Mouse (Mus musculus) embryonic facial prominence, embryonic 14.5 days (tissue): ENCODE data around the gene Slc38a3. TPM values are rescaled to one million over a fixed set of nuclear protein-coding genes. Genes with fewer than 3 reads are reported as not detected.

Experiments used
- ATAC-seq: fragments of 200-750 bp; cut with Nextera tagmentation; 2 replicates; pipeline ENCODE4 v1.8.0; 2017; ENCODE audit warnings: low read depth, moderate number of reproducible peaks, moderate TSS enrichment
- DNase-seq: peaks from one replicate; pipeline ENCODE4 v3.0.0-alpha.2; 2015; ENCODE audit warnings: low spot score
- H3K27ac ChIP-seq: fragments of 300-500 bp; sonication (generic); replicated peaks from 2 replicates; pipeline ENCODE4 v1.5.1; 2014; ENCODE audit warnings: low read depth, mild to moderate bottlenecking, low read length, moderate library complexity
- H3K27me3 ChIP-seq: fragments of 300-500 bp; sonication (generic); replicated peaks from 2 replicates; pipeline ENCODE4 v1.6.1; 2014; ENCODE audit warnings: low read length; ENCODE audit not compliant: control insufficient read depth, insufficient read depth
- H3K36me3 ChIP-seq: fragments of 300-500 bp; sonication (generic); 2 replicates; pipeline ENCODE4 v1.6.1; 2014; ENCODE audit warnings: low read length, mixed read lengths; ENCODE audit not compliant: control insufficient read depth, insufficient read depth
- H3K4me1 ChIP-seq: fragments of 300-500 bp; sonication (generic); 2 replicates; pipeline ENCODE4 v1.6.1; 2014; ENCODE audit warnings: antibody characterized with exemption, low read length; ENCODE audit not compliant: control insufficient read depth, insufficient read depth
- H3K4me2 ChIP-seq: fragments of 300-500 bp; sonication (generic); 2 replicates; pipeline ENCODE4 v1.6.1; 2014; ENCODE audit warnings: low read depth, mild to moderate bottlenecking, low read length, moderate library complexity, mixed read lengths
- H3K4me3 ChIP-seq: fragments of 300-500 bp; sonication (generic); 2 replicates; pipeline ENCODE4 v1.5.1; 2014; ENCODE audit warnings: low read depth, mild to moderate bottlenecking, low read length
- H3K9ac ChIP-seq: fragments of 300-500 bp; sonication (generic); 2 replicates; pipeline ENCODE4 v1.6.1; 2014; ENCODE audit warnings: low read depth, mild to moderate bottlenecking, low read length, moderate library complexity, mixed read lengths
- H3K9me3 ChIP-seq: fragments of 300-500 bp; sonication (generic); 2 replicates; pipeline ENCODE4 v1.6.1; 2016; ENCODE audit warnings: low read length; ENCODE audit not compliant: control insufficient read depth
- WGBS: fragments of 180-500 bp; shearing (Covaris S2); extraction: QIAGEN DNeasy Blood & Tissue Kit; methylation state at CpG from one replicate; pipeline ENCODE4 v1.1.7; 2014; 5-methylcytosine and 5-hydroxymethylcytosine counted together
- polyA plus RNA-seq: library from polyadenylated mRNA; unstranded; fragments of >200 nt; fragmentation: Nextera tagmentation; extraction: Ambion mirVana; gene quantifications from 2 replicates; pipeline ENCODE4 v1.2.1, GENCODE M21; 2014

Gene Slc38a3
- polyA plus RNA-seq, 1 experiment from 2014 or later: 7.0 TPM

DNA sequence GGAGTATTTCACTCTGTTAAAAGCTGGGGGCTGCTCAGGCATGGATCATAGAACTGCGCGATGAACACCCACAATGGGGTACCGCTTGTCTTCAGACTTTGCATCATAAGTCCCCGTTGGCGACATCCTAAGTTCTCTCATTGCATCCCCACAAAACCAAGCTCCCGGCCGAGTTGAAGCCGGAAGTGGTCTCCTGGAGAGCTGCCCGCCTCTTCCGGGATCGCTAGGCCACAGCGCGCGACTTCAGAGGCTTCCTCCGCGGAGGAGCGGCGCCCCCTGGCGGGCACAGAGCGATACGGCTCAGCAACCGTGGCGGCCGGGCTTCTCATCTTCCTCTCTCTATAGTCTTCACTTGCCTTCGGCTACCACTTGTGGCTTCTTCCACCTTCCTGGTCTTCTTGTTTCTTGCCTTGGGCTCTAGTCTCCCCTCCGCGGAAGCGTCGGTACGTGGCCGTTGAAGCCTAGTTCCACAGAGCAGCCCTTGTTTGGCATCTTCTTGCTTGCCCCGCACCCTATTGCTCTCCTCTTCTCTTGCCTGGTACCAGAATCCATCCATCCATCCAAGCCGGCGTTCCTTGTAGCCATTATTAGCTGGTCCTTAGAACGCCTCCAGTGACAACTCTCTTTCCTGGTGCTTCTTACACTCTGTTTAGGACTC is 24.7 kb downstream of the Slc38a3 start:
- peak overlapping the region; percentile 41 for H3K4me3 ChIP-seq
- peak overlapping the region; percentile 68 for H3K9ac ChIP-seq
- ATAC-seq: peak; percentile 85
- H3K27me3 ChIP-seq: no peaks in the 10 kb centered on the region
- peaks cover 2% of the 10 kb centered on the region; the same call in 1 of the 2 replicates for H3K4me1 ChIP-seq
- peak overlapping the region; percentile 83 for H3K4me2 ChIP-seq
- H3K36me3 ChIP-seq: no peaks in the 10 kb centered on the region
- H3K27ac ChIP-seq: peak overlapping the region; percentile 77
- H3K9me3 ChIP-seq: no peaks in the 10 kb centered on the region
- WGBS: 4% methylated on average over 34 of the region's 35 CpGs
- DNase-seq: peak; percentile 95

DNA sequence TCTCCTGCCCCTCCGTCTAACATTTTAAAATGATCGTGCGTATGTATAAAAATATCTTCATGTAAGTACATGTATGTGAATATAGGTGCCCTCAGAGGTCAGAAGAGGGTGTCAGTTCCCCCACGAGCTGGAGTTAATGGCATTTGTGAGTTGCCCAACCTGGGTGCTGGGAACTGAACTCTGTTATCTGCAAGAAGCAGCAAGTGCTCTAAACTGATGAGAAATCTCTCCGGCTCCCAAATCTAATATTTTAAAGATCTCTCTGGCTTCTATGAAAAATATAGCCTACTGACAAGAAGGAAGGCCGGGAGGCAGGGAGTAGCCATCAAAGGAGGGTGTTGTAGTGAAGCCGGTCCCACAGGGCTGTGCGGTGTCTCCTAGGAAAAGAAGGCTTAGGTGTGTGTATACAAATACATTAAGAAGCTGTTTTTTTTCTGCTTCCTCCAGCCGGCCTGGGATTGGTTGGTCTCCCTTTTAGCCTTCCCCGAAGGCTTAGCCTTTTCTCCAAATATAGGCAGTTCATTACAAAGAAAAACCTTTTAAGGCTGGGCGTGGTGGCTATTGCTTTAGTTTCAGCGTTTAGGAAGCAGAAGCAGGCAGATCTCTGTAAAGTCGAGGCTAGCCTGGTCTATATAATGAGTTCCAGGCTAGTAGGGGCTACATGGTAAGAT is 25.7 kb downstream of the Slc38a3 start:
- H3K4me3 ChIP-seq: no peak overlapping the region
- no peak for ATAC-seq
- H3K4me2 ChIP-seq: peak overlapping the region; percentile 83
- DNase-seq: no peak
- WGBS: 93% methylated on average over 13 of the region's 13 CpGs
- H3K9me3 ChIP-seq: no peaks in the 10 kb centered on the region
- no peaks in the 10 kb centered on the region for H3K27me3 ChIP-seq
- no peak overlapping the region; the same call in 1 of the 2 replicates for H3K9ac ChIP-seq
- no peak overlapping the region for H3K27ac ChIP-seq
- H3K4me1 ChIP-seq: peaks cover 2% of the 10 kb centered on the region; the same call in 1 of the 2 replicates
- no peaks in the 10 kb centered on the region for H3K36me3 ChIP-seq

GRCm38 (mm10) chr9:107641666-107642065 is 27.7 kb downstream of the Slc38a3 start:
- Histone ChIP-seq H3K9me3 (no peaks in the 10 kb centered on the region), H3K36me3 (no peaks in the 10 kb centered on the region), H3K9ac (no peak overlapping the region), H3K4me3 (no peak overlapping the region), H3K4me1 (peaks cover 2% of the 10 kb centered on the region; the same call in 1 of the 2 replicates), H3K27ac (no peak overlapping the region), H3K4me2 (no peak overlapping the region), H3K27me3 (no peaks in the 10 kb centered on the region)
- no peak for ATAC-seq
- DNase-seq: no peak
- 49% methylated on average over 8 of the region's 8 CpGs for WGBS

GRCm38 (mm10) chr9:107640257-107640772 is 29.0 kb downstream of the Slc38a3 start:
- H3K27ac ChIP-seq: no peak overlapping the region
- no peak overlapping the region for H3K4me2 ChIP-seq
- no peak for ATAC-seq
- no peaks in the 10 kb centered on the region for H3K27me3 ChIP-seq
- no peak for DNase-seq
- no peak overlapping the region for H3K9ac ChIP-seq
- 42% methylated on average over 7 of the region's 8 CpGs for WGBS
- no peaks in the 10 kb centered on the region for H3K36me3 ChIP-seq
- no peaks in the 10 kb centered on the region for H3K9me3 ChIP-seq
- peaks cover 2% of the 10 kb centered on the region for H3K4me1 ChIP-seq
- no peak overlapping the region for H3K4me3 ChIP-seq

DNA sequence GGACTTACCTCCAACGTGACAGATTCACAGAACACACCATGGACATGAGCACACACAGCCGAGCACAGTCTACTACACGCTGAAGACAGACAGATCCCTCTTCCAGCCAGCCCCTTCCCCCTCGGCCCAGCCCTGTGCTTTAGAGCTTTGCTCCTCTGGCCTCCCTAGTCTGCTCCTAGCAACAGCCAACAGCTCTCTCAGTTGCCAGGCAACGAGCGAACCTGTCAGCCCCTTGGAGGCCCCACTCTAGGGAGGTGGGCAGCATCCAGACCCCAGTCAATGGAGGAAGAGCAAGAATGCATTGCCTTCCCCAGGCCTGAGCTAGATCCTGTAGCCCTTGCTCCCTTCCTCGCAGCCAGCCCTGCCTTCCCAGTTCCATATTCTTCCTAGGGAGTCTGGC is 32.3 kb downstream of the Slc38a3 start:
- no peak for ATAC-seq
- H3K9ac ChIP-seq: no peak overlapping the region
- WGBS: 30% methylated on average over 7 of the region's 7 CpGs

GRCm38 (mm10) chr9:107635279-107636028 is 33.9 kb downstream of the Slc38a3 start, which contains the start of gene Gnai2:
Gene Gnai2 (minus strand): TSS chr9:107635367.
- Histone ChIP-seq H3K27ac (peak within 1 kb of the TSS; percentile 92), H3K4me3 (peak within 1 kb of the TSS; percentile 81), H3K4me1 (peaks cover 22% of the 10 kb centered on the region), H3K36me3 (0 out of 2 replicates have a peak, but pooled peaks cover 5% of the 10 kb centered on the region), H3K27me3 (no peaks in the 10 kb centered on the region), H3K9me3 (no peaks in the 10 kb centered on the region), H3K4me2 (peak within 1 kb of the TSS; percentile 66), H3K9ac (peak within 1 kb of the TSS; percentile 91)
- DNase-seq: peak; percentile 99
- 5% methylated on average over 31 of the region's 38 CpGs for whole genome bisulfite sequencing
- peak; percentile 95 for ATAC-seq

More for the DNA sequence above, 32.3 kb downstream of the Slc38a3 start:
- Histone ChIP-seq H3K9me3 (no peaks in the 10 kb centered on the region), H3K27ac (no peak overlapping the region; the same call in 1 of the 2 replicates), H3K36me3 (no peaks in the 10 kb centered on the region), H3K4me1 (peaks cover 10% of the 10 kb centered on the region), H3K27me3 (no peaks in the 10 kb centered on the region), H3K4me3 (no peak overlapping the region), H3K4me2 (no peak overlapping the region)
- peak; percentile 69 for DNase-seq

DNA sequence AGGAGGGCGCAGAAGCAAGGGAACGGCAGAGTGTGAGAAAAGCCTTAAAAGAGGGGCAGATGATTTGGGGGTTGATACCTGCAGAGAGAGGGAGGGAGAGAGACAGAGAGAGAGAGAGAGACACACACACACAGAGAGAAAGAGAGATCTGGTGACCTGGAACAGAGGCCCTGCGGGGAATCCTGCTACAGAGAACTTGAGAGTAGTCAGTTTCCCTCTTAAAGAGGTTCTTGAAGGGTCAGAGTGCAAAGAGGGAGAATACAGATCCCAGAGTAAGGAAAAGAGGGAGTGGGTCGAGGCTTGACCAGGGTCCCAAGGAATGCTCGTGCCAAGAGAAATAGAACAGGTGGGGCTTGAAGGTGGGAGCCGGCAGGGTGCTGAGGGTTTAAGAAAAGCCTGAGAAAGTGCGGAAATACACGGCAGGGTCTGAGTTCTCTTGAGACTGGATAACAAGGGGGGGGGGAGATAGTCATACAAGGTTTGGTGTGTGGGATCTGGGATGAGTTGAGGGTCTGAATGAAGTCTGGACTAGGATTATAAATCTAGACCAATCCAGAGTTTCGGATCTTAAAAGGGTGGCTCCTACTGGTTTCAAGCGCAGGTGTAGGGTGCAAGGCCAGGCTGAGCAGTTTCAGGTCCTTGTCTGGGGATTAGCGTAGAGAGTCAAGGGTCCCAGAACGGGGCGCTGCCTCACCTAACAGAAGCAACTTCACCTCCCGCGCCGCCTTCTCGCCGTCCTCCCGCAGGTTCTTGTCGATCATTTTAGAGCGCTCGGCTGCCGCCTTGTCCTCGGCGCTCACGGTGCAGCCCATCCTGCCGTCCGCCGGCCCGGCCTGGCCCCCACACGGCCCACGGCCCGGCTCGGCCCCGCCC is 34.7 kb downstream of the Slc38a3 start:
- no peak for DNase-seq
- WGBS: 2% methylated on average over 28 of the region's 35 CpGs
- no peak for ATAC-seq

More for the DNA sequence above, 34.7 kb downstream of the Slc38a3 start:
- peaks cover 30% of the 10 kb centered on the region for H3K4me1 ChIP-seq
- peak overlapping the region; percentile 92 for H3K27ac ChIP-seq
- peak overlapping the region; percentile 91 for H3K9ac ChIP-seq
- peak overlapping the region; percentile 66 for H3K4me2 ChIP-seq
- no peaks in the 10 kb centered on the region for H3K9me3 ChIP-seq
- H3K36me3 ChIP-seq: 0 out of 2 replicates have a peak, but pooled peaks cover 5% of the 10 kb centered on the region
- no peaks in the 10 kb centered on the region for H3K27me3 ChIP-seq
- H3K4me3 ChIP-seq: peak overlapping the region; percentile 81
